Mouse (Mus musculus) adrenal gland, postnatal 25 days (tissue): ENCODE results near the gene Pcdh7. TPM values are rescaled to one million over a fixed set of nuclear protein-coding genes. Genes with fewer than 3 reads are reported as not detected.

Source experiments
- DNase-seq: peaks from one replicate; pipeline ENCODE4 v3.0.0; 2021; ENCODE audit warnings: mixed read lengths
- total RNA-seq: library from RNA; stranded (reverse); gene quantifications from 2 replicates; pipeline ENCODE4 v1.2.3, GENCODE M21; 2021

Gene Pcdh7
- total RNA-seq, 1 experiment from 2014 or later = 1.2 TPM

DNA sequence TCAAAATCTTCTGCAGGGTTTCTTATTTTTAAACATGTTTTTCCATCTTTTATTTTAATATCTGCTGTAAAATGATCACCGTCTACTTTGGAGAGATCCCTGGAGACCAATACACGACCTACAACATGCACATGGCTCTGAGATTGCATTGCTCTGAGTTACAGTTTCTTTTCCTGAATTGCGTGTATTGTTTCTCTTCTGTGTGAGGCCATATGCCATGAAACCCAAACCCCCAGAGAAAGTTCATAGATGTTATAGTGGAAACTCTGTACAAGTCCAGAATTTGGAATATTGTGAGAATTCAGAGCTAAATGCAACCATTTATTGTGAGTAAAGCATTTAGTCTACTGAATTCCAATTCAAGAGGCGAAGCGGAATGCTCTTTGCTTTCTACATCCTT lies 203.4 kb downstream of the Pcdh7 start:
- no peak for DNase-seq

DNA sequence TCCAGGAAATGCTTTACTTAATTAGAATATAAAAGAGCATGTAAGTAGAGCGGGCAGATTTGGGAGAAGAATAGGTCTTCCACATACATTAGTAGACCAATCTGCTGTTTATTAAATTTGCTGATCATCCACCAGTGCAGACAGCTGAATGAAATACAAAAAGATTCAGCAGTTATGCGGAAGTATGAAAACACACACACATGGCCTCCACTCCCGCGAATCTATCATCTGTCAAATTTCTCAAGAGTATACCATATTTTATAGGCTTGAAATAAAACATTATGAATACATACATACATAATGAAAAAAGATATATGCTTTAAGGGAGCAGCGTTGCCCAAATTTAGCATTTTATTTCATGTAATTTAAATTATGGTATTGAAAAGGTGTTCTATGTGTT lies 213.6 kb downstream of the Pcdh7 start:
- DNase-seq = no peak

- DNase-seq = no peak
These were observed 214.0 kb downstream of the Pcdh7 start for GRCm38 (mm10) chr5:57931738-57932137.

- no peak for DNase-seq
These were observed 216.9 kb downstream of the Pcdh7 start for GRCm38 (mm10) chr5:57934666-57935065.

DNA sequence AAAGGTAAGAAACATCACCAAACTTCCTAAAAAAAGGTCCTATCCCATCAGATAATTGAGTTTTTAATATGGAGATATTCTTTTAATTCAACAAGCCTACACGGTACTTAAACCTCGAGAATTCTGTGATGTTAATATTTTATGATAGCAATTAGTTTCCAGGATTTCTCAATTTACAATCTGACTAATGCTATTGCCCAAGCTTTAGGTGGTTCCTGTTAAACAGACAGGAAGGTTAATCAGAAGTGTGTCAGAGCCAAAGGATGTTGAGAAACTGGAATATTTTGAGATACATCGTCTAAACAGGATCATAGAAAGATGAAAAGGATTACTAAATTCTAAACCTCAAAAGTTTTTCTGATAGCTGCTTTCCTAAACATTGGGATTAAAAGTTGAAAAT lies 222.7 kb downstream of the Pcdh7 start:
- DNase-seq = no peak

GRCm38 (mm10) chr5:57943176-57943575 lies 225.4 kb downstream of the Pcdh7 start:
- DNase-seq = no peak

GRCm38 (mm10) chr5:57943611-57944010 lies 225.8 kb downstream of the Pcdh7 start:
- no peak for DNase-seq

GRCm38 (mm10) chr5:57945419-57945818 lies 227.7 kb downstream of the Pcdh7 start:
- no peak for DNase-seq

DNA sequence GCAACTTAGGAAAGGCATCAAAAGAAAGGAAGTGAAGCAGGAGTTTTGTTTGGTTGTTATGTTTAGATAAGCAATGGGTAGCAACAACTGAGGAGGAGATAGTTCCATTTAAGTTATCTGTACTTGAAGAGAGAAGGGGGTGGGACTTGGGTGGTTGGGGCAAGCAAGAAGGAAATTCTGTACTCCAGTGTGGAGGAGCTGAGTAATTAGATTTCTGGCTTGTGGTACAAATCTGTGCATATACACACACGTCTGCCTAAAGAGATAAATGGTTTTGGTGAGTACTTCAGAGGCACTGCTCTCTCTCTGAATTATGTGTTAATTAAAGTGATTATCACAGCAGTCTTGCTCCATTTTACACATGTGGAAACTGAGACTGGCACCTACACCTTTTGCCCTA lies 241.6 kb downstream of the Pcdh7 start:
- no peak for DNase-seq

DNA sequence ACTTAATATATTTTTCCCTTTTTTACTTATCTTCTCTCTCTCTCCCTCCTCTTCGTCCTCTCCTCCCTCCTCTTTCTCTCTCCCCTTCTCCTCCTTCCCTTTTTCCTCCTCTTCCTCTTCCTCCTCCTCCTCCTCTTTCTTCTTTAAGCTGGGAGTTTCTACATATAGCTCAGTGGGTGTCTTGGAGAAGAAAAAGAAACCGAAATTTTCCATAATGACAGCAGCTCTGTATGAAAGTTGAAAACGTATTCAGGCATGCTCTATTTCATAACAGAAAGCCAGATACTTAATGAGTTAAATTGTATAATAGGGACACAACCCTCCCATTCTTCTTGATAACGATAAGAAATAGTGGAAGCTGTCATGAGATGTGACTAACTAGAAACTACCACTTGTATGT lies 246.0 kb downstream of the Pcdh7 start:
- DNase-seq = no peak

GRCm38 (mm10) chr5:57964201-57964600 lies 246.4 kb downstream of the Pcdh7 start:
- DNase-seq = no peak

DNA sequence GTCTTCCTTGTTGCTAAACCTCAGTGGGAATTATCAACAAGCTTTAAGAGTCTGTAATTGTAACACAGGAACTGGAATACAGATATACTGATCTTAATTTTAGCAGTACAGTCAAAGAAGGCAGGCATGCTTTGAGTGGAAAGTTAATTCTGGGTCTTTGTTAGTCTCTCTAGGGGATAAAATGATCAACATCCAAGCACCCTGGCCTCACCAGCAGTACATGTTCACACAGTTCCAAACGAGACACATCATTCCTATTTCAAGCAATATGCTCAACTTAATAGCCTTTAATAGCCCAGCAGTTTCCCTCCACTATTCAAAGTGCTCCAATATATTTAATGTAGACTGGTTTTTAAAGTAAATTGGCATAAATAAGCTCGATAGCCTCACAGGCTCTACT lies 275.8 kb downstream of the Pcdh7 start:
- no peak for DNase-seq

DNA sequence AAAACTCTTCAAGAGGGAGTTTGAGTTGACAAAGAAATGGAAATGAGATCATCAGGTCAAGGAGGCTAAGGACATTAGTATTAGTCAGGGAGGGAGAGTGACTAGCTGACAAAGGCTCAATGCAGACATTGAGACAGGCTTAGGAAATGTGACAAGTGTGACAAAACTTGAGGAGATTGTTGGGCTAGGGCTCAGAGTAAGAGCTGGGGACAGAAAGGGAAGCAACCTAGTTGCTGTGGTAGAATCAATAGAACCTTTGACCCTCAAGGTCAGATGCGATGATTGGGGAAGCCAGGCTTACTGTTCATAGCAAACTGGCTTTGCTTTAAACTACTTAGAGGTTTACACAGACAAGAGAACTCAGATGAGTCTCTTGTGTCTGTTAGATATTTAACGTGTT lies 303.6 kb downstream of the Pcdh7 start:
- DNase-seq = no peak

GRCm38 (mm10) chr5:58025123-58025522 lies 307.4 kb downstream of the Pcdh7 start:
- no peak for DNase-seq

GRCm38 (mm10) chr5:58025759-58026158 lies 308.0 kb downstream of the Pcdh7 start:
- DNase-seq = no peak

GRCm38 (mm10) chr5:58039875-58040274 lies 322.1 kb downstream of the Pcdh7 start:
- DNase-seq = no peak

GRCm38 (mm10) chr5:58044216-58044615 lies 326.4 kb downstream of the Pcdh7 start:
- DNase-seq = no peak

- no peak for DNase-seq
These were observed 363.3 kb downstream of the Pcdh7 start for GRCm38 (mm10) chr5:58081054-58081453.

DNA sequence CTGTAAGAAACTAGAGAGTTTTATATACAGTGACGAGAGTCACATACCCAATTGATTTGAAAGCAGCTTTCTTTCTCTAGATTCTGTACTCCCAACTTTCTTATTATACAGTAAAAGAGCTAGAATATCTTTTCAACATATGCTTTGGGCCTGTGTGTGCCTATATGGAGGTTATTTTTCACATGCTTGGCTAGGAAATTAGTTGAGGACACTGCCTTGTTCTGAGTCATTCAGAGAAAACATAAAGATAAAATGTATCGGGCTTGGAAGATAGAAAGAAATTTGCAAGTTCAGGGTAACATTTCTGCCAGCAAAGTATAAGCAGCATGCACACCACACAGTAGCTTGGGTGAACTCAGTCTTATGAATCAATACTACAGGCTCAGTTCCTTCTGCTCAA lies 364.5 kb downstream of the Pcdh7 start:
- no peak for DNase-seq

DNA sequence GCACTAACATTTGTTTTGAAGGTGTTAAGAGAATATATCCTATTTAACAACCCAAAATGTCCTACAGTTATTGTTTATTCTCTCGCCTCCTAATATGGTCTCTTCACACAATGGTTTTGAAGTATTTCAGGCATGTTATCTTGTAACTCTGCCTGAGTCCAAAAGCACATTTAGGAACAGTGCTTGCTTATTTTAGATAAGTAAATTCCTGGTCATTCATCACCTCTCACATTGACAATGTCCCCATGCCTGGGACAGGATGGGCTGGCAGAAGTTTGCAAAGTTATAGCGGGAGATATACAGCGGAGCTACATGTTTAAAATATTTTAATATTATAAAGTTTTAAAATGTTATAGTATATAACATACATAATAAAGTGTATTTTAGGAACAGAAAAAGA lies 365.3 kb downstream of the Pcdh7 start:
- no peak for DNase-seq

DNA sequence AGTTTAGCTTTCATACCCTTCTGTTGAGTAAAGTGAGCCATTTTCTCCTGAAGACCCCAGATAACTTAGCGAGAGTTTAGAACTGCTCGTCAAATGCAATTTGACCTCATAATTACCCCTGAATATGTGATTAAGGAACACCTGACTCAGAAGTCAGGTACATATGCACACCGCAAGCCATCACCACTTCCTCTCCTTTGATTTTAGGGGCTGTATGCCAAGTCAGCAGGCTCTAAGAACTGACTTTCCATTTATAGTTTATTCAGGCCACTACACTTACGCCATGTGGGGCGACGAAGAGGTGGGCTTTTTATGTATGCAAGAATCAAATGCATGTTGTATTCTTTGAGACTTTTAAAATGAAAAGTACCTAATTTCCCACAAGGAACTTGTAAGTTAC lies 366.2 kb downstream of the Pcdh7 start:
- DNase-seq = no peak

- no peak for DNase-seq
These were observed 391.0 kb downstream of the Pcdh7 start for GRCm38 (mm10) chr5:58108665-58109364.

DNA sequence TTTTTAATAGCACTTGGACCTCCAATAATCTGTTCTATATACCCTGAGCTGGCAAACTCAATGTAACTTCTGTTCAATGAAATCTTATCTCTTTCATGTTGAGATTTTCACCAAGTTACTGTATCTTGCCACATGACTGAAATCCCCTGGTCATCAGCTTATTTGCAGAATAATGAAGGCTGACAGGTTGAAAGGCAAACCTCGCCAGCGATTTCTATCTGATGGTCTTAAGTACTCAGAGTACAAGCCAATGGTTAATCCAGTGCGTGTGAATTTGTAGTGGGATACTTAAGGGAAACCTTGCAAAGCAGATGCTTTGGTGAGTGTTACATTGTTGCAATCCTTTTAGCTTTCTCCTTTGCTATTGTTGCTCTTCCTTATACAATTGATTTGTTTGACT lies 398.3 kb downstream of the Pcdh7 start:
- no peak for DNase-seq

DNA sequence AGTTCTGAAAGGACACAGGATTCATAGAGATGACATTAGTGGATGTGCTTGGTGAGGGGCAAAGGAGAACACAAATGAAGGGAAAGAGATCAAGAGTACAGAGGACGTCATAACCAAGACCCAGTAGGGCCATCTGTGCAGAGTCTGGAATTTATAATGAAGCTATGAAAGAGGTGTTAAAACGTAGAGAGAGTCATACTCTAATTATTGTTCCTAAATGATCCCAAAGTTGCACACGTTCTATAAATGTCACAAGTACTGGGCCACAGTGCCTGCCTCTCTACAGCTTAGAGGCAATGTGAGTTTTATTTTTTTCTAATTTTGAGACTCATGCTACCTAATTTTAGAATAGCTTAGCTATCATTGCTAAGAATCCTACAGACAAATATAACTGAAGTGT lies 400.1 kb downstream of the Pcdh7 start:
- DNase-seq = no peak
